37 mouse cellular contexts compared by ENCODE assay signal in the genomic region with DNA sequence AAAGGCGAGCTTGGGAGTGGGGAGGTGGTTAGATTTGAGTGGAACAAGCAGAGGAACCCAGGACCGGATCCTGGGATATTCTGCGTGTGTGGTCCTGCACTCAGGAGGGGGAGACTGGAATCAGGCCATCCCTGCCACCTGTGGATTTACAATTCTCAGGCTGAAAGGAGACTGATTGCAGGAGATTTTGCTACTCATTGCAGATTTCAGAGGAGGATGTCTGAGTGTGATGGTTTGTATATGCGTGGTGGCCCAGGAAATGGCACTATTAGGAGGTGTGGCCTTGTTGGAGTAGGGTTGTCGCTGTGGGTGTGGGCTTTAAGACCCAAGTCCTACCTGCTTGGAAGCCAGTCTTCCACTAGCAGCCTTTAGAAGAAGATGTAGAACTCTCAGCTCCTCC. TPM values are rescaled to one million over a fixed set of nuclear protein-coding genes. Genes with fewer than 3 reads are reported as not detected.
"Had no signal": no experiment of that assay in that cellular context is flagged by ENCODE, and none has a peak within 500 bp of the region (broad histone marks: within the 10 kb centered on the region; RNA-seq: fewer than 3 reads in every experiment).

No protein-coding gene starts in this region.

- ATAC-seq: hindbrain, postnatal 0 days; intestine, embryonic 15.5 days; intestine, postnatal 0 days; liver, embryonic 12.5 days had no signal

- H3K36me3 ChIP-seq: heart, embryonic 13.5 days; heart, embryonic 15.5 days; hindbrain, embryonic 13.5 days; hindbrain, embryonic 15.5 days; intestine, embryonic 15.5 days; limb, embryonic 13.5 days; limb, embryonic 15.5 days; liver, embryonic 12.5 days had no signal

- H3K4me2 ChIP-seq: heart, embryonic 11.5 days; heart, embryonic 13.5 days; heart, embryonic 15.5 days; hindbrain, embryonic 13.5 days; hindbrain, embryonic 15.5 days; intestine, embryonic 15.5 days; limb, embryonic 13.5 days; limb, embryonic 15.5 days; liver, embryonic 12.5 days had no signal

- H3K27me3 ChIP-seq: heart, embryonic 13.5 days; heart, embryonic 15.5 days; hindbrain, embryonic 13.5 days; hindbrain, embryonic 15.5 days; intestine, embryonic 15.5 days; limb, embryonic 13.5 days; limb, embryonic 15.5 days; liver, embryonic 12.5 days had no signal

- H3K4me1 ChIP-seq: hindbrain, embryonic 13.5 days; hindbrain, embryonic 15.5 days; intestine, embryonic 15.5 days; limb, embryonic 13.5 days; limb, embryonic 15.5 days had no signal

- H3K4me3 ChIP-seq: heart, adult 2 months; heart, embryonic 13.5 days; heart, embryonic 15.5 days; hindbrain, embryonic 13.5 days; hindbrain, embryonic 15.5 days; intestine, embryonic 15.5 days; limb, embryonic 13.5 days; limb, embryonic 15.5 days; liver, embryonic 12.5 days had no signal

- H3K9me3 ChIP-seq: heart, embryonic 13.5 days; heart, embryonic 15.5 days; hindbrain, embryonic 13.5 days; hindbrain, embryonic 15.5 days; intestine, embryonic 15.5 days; limb, embryonic 13.5 days; limb, embryonic 15.5 days; liver, embryonic 12.5 days had no signal

- DNase-seq: gastrocnemius, postnatal 14 days; gastrocnemius, postnatal 36 days; heart, adult 11 months; heart, adult 2 months; heart, postnatal 14 days; heart, postnatal 36 days; kidney, adult 18-20 months; kidney, adult 8-10 months; kidney, postnatal 10 days; kidney, postnatal 25 days; kidney, postnatal 4 days; layer of hippocampus, adult 9-11 months; layer of hippocampus, postnatal 36 days; left cerebral cortex, postnatal 4 days had no signal

- H3K27ac ChIP-seq: heart, adult 2 months; heart, embryonic 13.5 days; heart, embryonic 15.5 days; hindbrain, embryonic 13.5 days; hindbrain, embryonic 15.5 days; hindbrain, postnatal 0 days; intestine, embryonic 15.5 days; limb, embryonic 13.5 days; limb, embryonic 15.5 days; liver, embryonic 12.5 days; liver, embryonic 14.5 days had no signal

- H3K9ac ChIP-seq: heart, embryonic 13.5 days; heart, embryonic 15.5 days; hindbrain, embryonic 13.5 days; hindbrain, embryonic 15.5 days; intestine, embryonic 15.5 days; limb, embryonic 13.5 days; limb, embryonic 15.5 days; liver, embryonic 12.5 days; liver, embryonic 14.5 days had no signal

RNA-seq across cellular contexts. Expression of a gene that starts 7.9 kb away (rescaled TPM):
- total RNA-seq: hematopoietic stem cell, adult 5-6 weeks; hindbrain, postnatal 0 days; layer of hippocampus, adult 8-10 months; layer of hippocampus, postnatal 14 days; layer of hippocampus, postnatal 36 days; left cerebral cortex, adult 18-20 months; left cerebral cortex, adult 8-10 months; left cerebral cortex, postnatal 10 days; left cerebral cortex, postnatal 25 days; left cerebral cortex, postnatal 4 days had no signal
- polyA plus RNA-seq: heart, embryonic 15.5 days; hindbrain, embryonic 11.5 days; hindbrain, embryonic 13.5 days; hindbrain, embryonic 15.5 days; hindbrain, postnatal 0 days; intestine, embryonic 15.5 days; intestine, postnatal 0 days; kidney, embryonic 14.5 days; limb, embryonic 11.5 days; limb, embryonic 15.5 days; liver, adult 2 months; liver, embryonic 12.5 days; liver, embryonic 14.5 days had no signal

RNA-seq across cellular contexts. Expression of a gene that starts 26.7 kb away (rescaled TPM):
- polyA plus RNA-seq: liver, adult 2 months had no signal
